Mouse (Mus musculus): Measurements from ENCODE around the gene Gria3. TPM values are rescaled to one million over a fixed set of nuclear protein-coding genes. Genes with fewer than 3 reads are reported as not detected.

The Gria3 gene
- polyA plus RNA-seq, 1 experiment from 2014 or later: 17.5 TPM

DNA sequence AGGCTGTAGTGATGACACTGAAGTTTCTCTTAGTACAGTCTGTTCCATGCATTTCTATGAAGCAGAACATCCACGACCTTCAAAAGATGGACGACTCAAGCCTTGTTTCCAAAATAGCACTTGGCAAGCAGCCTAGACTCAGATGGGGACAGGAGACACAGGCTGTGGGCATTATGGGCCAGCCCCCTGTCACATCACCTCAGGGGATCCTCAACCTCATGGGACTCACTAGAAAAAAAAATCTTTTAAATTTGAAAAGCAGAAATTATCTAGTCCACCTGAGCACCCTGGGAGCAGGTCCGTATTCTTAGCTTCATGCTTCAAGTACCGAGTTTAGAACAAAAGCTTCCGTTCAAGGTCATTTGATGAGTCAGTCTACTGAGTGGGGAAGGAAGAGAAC is 38.2 kb downstream of the Gria3 start:
- Histone ChIP-seq H3K27ac (replicated peaks) (no peak overlapping the region), H3K4me2 (no peak overlapping the region), H3K4me3 (no peak overlapping the region), H3K36me3 (no peaks in the 10 kb centered on the region), H3K9ac (no peak overlapping the region), H3K9me3 (no peaks in the 10 kb centered on the region), H3K4me1 (replicated peaks) (no peaks in the 10 kb centered on the region), H3K27me3 (no peaks in the 10 kb centered on the region)
- WGBS: 84% methylated on average over 5 of the region's 5 CpGs
- ATAC-seq (ENCODE audit: low FRiP score, low read depth): no peak

DNA sequence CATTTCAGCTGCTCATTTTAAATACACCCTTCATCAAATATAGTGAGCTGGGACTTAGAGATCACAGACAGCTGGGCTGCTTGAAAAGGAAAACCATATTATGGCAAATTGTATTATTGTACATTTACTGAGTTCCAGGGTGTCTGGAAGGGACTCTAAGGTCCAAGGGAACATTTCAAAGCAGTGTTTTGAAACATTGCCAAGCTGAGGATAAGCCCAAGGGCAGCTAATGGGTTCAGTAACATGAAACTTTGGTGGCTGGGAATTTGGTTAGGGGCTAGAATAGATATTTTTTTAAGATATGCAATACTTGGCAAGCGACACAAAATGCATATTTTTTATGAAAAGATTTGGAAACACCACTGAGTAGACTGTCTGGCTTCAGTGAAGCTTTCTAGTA is 48.2 kb downstream of the Gria3 start:
- H3K4me1 ChIP-seq (replicated peaks): no peaks in the 10 kb centered on the region
- no peak overlapping the region for H3K4me2 ChIP-seq
- no peaks in the 10 kb centered on the region for H3K27me3 ChIP-seq
- H3K9ac ChIP-seq: no peak overlapping the region
- ATAC-seq (ENCODE audit: low FRiP score, low read depth): no peak
- H3K4me3 ChIP-seq: no peak overlapping the region
- WGBS: 78% methylated on average over 1 of the region's 1 CpGs
- no peaks in the 10 kb centered on the region for H3K9me3 ChIP-seq
- H3K27ac ChIP-seq (replicated peaks): no peak overlapping the region
- H3K36me3 ChIP-seq: no peaks in the 10 kb centered on the region

DNA sequence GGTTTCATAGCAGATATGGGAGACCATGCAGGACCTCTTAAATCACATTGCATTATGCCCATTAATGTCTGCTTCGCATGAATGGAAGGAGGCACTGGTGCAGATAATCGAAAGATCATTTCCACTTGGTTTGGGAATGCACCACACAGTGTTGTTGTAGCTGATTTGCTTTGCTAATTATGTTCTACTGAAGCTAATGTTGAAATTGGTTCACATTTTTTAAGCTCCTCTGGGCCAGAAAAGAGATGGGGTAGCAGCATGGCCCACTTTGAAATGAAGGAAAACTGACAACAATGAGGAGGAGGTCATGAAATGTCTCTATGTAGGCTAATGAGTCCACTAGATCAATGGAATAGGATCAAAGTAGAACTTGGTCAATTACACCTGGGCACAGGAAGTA is 76.8 kb downstream of the Gria3 start:
- H3K4me2 ChIP-seq: no peak overlapping the region
- no peaks in the 10 kb centered on the region for H3K4me1 ChIP-seq (replicated peaks)
- no peak overlapping the region for H3K27ac ChIP-seq (replicated peaks)
- H3K9ac ChIP-seq: no peak overlapping the region
- H3K9me3 ChIP-seq: no peaks in the 10 kb centered on the region
- no peaks in the 10 kb centered on the region for H3K36me3 ChIP-seq
- H3K27me3 ChIP-seq: no peaks in the 10 kb centered on the region
- 80% methylated on average over 2 of the region's 2 CpGs for WGBS
- H3K4me3 ChIP-seq: no peak overlapping the region
- ATAC-seq (ENCODE audit: low FRiP score, low read depth): no peak

DNA sequence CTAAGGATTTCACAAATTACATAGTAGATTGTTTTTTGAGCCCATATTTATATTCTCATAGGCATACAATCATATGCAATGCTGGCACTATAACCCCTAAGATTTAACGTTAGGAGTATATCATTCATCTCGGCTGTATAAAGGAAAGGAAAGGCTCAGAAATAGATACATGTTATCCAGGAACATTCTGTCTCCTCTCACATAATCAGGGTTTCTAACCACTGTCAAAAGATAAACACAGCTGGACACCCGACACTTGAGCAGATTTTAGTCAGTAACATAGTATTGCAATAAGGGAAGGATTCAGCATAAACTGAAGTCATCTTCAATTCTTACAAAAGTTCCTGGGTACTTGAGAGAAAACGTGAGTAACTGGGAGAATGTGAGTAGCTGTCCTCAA is 95.9 kb downstream of the Gria3 start:
- Histone ChIP-seq H3K36me3 (no peaks in the 10 kb centered on the region), H3K4me3 (no peak overlapping the region), H3K4me1 (replicated peaks) (no peaks in the 10 kb centered on the region), H3K9me3 (no peaks in the 10 kb centered on the region), H3K9ac (no peak overlapping the region), H3K27ac (replicated peaks) (no peak overlapping the region), H3K27me3 (no peaks in the 10 kb centered on the region), H3K4me2 (no peak overlapping the region)
- 86% methylated on average over 4 of the region's 4 CpGs for WGBS
- ATAC-seq (ENCODE audit: low FRiP score, low read depth): no peak

DNA sequence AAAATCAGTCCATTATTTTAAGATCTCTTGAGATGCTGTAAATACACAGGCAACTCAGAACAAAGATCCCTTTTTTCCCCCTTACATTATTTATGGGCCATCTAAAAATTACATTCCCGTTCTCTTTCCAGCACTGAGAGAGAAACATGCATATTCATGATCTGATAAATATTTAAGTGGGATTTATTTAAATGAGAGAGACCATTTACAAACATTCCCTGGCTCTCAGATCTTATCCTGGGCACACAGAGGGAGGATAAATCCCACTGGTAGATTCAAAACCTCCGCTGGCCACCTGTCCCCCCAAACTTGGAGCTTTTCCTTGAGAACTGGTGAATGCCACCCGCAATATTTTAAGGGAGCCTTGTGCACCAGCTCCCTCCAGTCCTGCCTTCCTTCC is 104.7 kb downstream of the Gria3 start:
- ATAC-seq (ENCODE audit: low FRiP score, low read depth): no peak
- no peaks in the 10 kb centered on the region for H3K4me1 ChIP-seq (replicated peaks)

DNA sequence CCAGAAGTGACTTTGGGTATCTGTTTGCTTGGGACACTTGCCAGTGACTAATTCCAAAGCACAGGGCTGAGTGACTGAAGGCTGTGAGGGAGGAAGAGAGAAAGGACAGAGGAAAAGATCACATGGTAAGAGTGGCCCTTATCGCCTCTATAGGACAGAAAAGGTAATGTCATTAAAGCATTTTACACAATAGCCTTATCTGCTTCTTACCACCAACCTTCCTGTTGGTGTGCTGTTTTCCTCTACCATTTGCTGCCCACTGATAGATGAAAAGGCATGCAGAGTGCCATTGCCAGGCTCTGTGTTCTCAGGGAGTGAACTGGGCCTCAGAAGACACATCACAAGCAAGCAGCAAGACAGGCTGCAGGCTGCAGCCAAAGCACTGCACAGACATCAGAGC is 107.3 kb downstream of the Gria3 start:
- no peaks in the 10 kb centered on the region for H3K4me1 ChIP-seq (replicated peaks)
- no peak for ATAC-seq (ENCODE audit: low FRiP score, low read depth)
- WGBS: 88% methylated on average over 1 of the region's 1 CpGs
- H3K9ac ChIP-seq: no peak overlapping the region
- H3K27ac ChIP-seq (replicated peaks): no peak overlapping the region
- H3K36me3 ChIP-seq: no peaks in the 10 kb centered on the region
- H3K27me3 ChIP-seq: no peaks in the 10 kb centered on the region
- no peaks in the 10 kb centered on the region for H3K9me3 ChIP-seq
- H3K4me2 ChIP-seq: no peak overlapping the region
- no peak overlapping the region for H3K4me3 ChIP-seq

More for the DNA sequence above, 104.7 kb downstream of the Gria3 start:
- H3K4me3 ChIP-seq: no peak overlapping the region
- 44% methylated on average over 3 of the region's 3 CpGs for WGBS
- H3K9ac ChIP-seq: no peak overlapping the region
- no peaks in the 10 kb centered on the region for H3K36me3 ChIP-seq
- no peaks in the 10 kb centered on the region for H3K9me3 ChIP-seq
- H3K27ac ChIP-seq (replicated peaks): no peak overlapping the region
- H3K4me2 ChIP-seq: no peak overlapping the region
- H3K27me3 ChIP-seq: no peaks in the 10 kb centered on the region

DNA sequence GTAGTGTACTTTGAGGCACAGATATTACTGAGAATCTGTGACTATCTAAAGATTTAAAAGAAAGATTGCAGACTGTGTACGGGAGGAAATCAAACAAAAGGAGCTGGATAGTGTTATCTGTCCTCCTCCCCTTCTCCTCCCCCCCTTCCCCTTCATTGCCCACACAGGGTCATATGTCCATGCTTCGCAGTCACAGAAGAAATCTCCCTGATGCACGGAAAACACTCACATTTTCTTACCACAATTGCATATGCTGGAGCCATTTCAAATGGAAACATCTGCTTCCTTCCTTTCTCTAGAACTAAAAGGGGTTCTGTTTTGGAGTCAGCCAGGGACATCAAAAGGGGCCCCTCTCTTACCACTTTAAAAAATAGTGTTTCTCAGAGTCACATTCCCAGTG is 114.3 kb downstream of the Gria3 start:
- Histone ChIP-seq H3K9ac (no peak overlapping the region), H3K4me2 (no peak overlapping the region), H3K36me3 (no peaks in the 10 kb centered on the region), H3K9me3 (no peaks in the 10 kb centered on the region), H3K27me3 (no peaks in the 10 kb centered on the region), H3K27ac (replicated peaks) (no peak overlapping the region), H3K4me3 (no peak overlapping the region), H3K4me1 (replicated peaks) (no peaks in the 10 kb centered on the region)
- WGBS: 66% methylated on average over 3 of the region's 3 CpGs
- ATAC-seq (ENCODE audit: low FRiP score, low read depth): no peak

DNA sequence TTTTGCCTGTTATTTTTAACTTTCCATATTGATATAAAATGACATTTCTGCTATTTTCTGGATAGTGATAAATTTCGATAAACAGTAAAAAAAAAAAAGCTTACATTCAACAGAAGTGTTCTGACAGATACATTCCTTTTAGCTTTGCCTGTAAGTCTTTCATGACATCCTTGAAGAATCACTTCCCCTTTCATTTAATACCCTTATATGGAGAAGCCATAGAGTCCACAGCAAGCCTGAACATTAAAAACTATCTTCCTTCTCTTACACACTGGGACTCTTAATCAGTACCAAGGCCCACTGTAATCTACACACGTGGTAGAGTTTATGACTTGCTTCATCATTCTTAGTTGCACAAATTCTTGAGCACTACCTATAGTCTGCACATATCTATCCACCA is 131.9 kb downstream of the Gria3 start:
- Histone ChIP-seq H3K4me3 (no peak overlapping the region), H3K9ac (no peak overlapping the region), H3K4me2 (no peak overlapping the region), H3K27me3 (no peaks in the 10 kb centered on the region), H3K27ac (replicated peaks) (no peak overlapping the region), H3K36me3 (no peaks in the 10 kb centered on the region), H3K4me1 (replicated peaks) (no peaks in the 10 kb centered on the region), H3K9me3 (no peaks in the 10 kb centered on the region)
- WGBS: 82% methylated on average over 2 of the region's 2 CpGs
- no peak for ATAC-seq (ENCODE audit: low FRiP score, low read depth)

DNA sequence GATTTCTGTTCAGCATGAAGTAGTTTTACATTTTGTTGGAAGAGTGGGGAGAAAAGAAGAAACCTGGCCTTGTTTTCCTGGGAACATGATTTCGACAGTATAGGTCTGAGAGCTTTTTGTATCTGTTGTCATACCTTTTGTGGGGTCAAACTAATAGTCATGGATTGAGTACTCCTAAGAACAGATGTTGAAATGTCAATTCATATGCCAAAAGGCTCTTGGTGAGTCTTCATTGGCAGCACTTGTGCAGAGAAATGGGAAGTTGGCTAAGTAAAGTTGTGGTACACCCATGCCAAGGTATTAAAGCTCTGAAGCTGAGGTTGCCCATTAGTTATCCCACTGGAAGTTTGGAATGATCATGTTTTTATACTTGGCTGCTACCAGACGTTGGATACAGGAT is 135.2 kb downstream of the Gria3 start:
- Histone ChIP-seq H3K4me2 (no peak overlapping the region), H3K9ac (no peak overlapping the region), H3K27ac (replicated peaks) (no peak overlapping the region), H3K9me3 (no peaks in the 10 kb centered on the region), H3K4me1 (replicated peaks) (no peaks in the 10 kb centered on the region), H3K27me3 (no peaks in the 10 kb centered on the region), H3K36me3 (no peaks in the 10 kb centered on the region), H3K4me3 (no peak overlapping the region)
- WGBS: 69% methylated on average over 2 of the region's 2 CpGs
- no peak for ATAC-seq (ENCODE audit: low FRiP score, low read depth)

DNA sequence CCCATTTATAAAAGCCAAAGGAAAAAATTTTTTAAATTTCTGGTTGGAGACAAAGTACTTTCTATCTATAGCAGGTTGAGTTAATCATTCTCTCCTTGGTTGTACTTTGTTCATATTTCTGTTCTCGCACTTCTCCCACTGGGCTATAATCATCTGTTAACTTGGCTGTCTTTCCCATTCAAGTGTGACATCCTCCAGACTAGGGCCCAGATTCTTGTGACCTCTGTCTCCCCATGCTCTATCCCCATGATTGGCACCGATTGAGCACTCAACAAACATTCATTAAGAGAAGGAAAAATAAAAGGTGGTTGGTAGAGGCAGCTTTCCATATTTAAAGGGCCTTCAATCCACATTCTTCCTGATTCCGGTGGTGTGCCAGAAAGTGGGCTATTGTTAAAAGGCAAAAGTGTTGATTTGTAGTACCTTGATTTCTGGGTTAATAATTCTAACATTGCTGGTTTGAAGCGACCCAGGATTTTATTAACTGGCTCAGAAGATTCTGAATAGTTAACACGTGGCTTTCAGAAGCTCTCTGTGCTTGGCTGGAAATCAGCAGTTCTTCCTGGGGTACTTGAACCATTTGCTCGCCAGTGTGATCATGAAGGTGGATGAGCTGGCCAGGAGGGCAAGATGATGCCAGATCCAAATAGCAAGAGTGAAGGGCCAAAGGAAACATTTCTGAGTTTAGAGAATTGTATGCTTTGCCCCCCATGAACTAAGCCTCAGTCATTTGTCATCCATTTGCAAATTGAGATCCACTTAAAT is 161.8 kb downstream of the Gria3 start:
- Histone ChIP-seq H3K36me3 (no peaks in the 10 kb centered on the region), H3K4me2 (no peak overlapping the region), H3K9ac (no peak overlapping the region), H3K4me1 (replicated peaks) (no peaks in the 10 kb centered on the region), H3K9me3 (no peaks in the 10 kb centered on the region), H3K27me3 (no peaks in the 10 kb centered on the region), H3K4me3 (no peak overlapping the region), H3K27ac (replicated peaks) (no peak overlapping the region)
- 62% methylated on average over 6 of the region's 6 CpGs for WGBS
- ATAC-seq (ENCODE audit: low FRiP score, low read depth): no peak

DNA sequence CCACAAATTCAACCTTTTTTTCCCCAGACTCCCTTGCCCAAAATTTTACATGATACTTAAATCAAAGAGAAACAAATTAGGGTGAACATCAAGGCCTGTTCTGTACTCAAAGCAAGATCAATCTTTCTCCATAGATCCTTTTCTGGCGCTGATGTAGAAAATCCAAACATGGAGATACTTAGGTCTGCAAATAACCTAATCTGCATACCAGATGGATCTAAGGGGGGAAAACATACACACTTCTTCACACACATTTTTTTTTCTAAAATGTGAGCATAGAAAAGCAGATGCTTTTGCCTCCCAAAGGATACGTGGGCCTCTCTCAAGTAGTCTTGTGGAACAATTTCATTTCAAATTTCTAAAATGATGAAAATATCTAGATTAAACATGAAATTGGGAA is 164.2 kb downstream of the Gria3 start:
- WGBS: 79% methylated on average over 2 of the region's 2 CpGs
- ATAC-seq (ENCODE audit: low FRiP score, low read depth): no peak
- no peak overlapping the region for H3K4me2 ChIP-seq
- no peaks in the 10 kb centered on the region for H3K4me1 ChIP-seq (replicated peaks)
- no peaks in the 10 kb centered on the region for H3K36me3 ChIP-seq
- H3K9me3 ChIP-seq: no peaks in the 10 kb centered on the region
- no peak overlapping the region for H3K9ac ChIP-seq
- no peaks in the 10 kb centered on the region for H3K27me3 ChIP-seq
- H3K27ac ChIP-seq (replicated peaks): no peak overlapping the region
- no peak overlapping the region for H3K4me3 ChIP-seq

DNA sequence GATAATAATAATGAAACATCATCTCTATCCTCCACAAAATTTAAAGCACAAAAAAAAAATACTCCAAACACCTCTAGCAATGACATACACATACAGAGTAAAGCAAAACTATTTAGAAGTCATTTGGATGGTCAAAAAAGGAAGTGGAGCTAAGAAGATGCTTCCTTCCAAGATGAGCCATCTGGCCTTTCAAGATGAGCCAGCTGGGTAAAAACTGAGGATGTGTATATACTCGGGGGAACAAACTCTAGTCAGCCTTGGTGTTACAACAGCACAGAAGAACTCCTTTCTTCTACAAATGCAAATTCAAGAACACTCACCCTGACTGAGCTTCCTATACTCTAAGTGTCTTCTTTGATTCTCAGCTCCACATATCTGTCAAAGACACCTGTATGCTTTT is 172.4 kb downstream of the Gria3 start:
- H3K27ac ChIP-seq (replicated peaks): no peak overlapping the region
- H3K4me3 ChIP-seq: no peak overlapping the region
- H3K4me1 ChIP-seq (replicated peaks): no peaks in the 10 kb centered on the region
- no peak overlapping the region for H3K9ac ChIP-seq
- H3K9me3 ChIP-seq: no peaks in the 10 kb centered on the region
- ATAC-seq (ENCODE audit: low FRiP score, low read depth): no peak
- H3K4me2 ChIP-seq: no peak overlapping the region
- H3K27me3 ChIP-seq: no peaks in the 10 kb centered on the region
- no peaks in the 10 kb centered on the region for H3K36me3 ChIP-seq
- 83% methylated on average over 1 of the region's 1 CpGs for WGBS

DNA sequence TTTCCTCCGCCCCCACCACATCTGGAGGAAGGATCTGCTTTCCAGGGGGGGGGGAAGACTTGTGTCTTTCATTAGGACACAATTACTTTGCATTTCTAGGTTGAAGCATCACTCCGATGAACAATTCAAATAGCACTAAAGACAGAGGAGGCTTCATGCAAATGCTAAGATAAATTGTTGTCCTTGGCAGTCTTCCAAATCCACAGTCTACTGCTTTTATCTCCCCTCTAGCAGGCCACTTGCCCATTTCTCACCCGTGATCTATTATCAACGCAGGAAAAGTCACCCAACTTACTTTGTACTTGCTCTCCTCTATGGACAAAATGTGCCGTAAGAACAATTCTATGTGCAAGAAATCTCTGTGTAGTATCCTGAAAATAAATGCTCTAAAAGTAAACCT is 178.1 kb downstream of the Gria3 start:
- no peak for ATAC-seq (ENCODE audit: low FRiP score, low read depth)
- Histone ChIP-seq H3K27me3 (no peaks in the 10 kb centered on the region), H3K36me3 (no peaks in the 10 kb centered on the region), H3K4me3 (no peak overlapping the region), H3K9me3 (no peaks in the 10 kb centered on the region), H3K4me1 (replicated peaks) (no peaks in the 10 kb centered on the region), H3K27ac (replicated peaks) (no peak overlapping the region), H3K9ac (no peak overlapping the region), H3K4me2 (no peak overlapping the region)
- WGBS: 55% methylated on average over 5 of the region's 5 CpGs

Data from hindbrain, embryonic 15.5 days (tissue).